Mouse (Mus musculus) small intestine, adult 2 months (tissue): ENCODE results near the gene Elk4. TPM values are rescaled to one million over a fixed set of nuclear protein-coding genes. Genes with fewer than 3 reads are reported as not detected.

Experiments used
- H3K27ac ChIP-seq: fragments of 200-500 bp; 2 replicates; pipeline ENCODE4 v1.5.1; 2012; ENCODE audit warnings: low read depth, low read length, control low read depth, inconsistent platforms; ENCODE audit not compliant: insufficient read depth
- H3K27me3 ChIP-seq: fragments of 200-500 bp; 2 replicates; pipeline ENCODE4 v1.6.1; 2012; ENCODE audit warnings: mild to moderate bottlenecking, moderate library complexity, low read length, inconsistent platforms; ENCODE audit not compliant: control insufficient read depth, insufficient read depth
- H3K36me3 ChIP-seq: fragments of 200-500 bp; 2 replicates; pipeline ENCODE4 v1.6.1; 2012; ENCODE audit warnings: mild to moderate bottlenecking, low read length, control low read depth, inconsistent platforms; ENCODE audit not compliant: control insufficient read depth, insufficient read depth
- H3K4me1 ChIP-seq: fragments of 200-500 bp; 2 replicates; pipeline ENCODE4 v1.6.1; 2012; ENCODE audit warnings: low read length, inconsistent platforms, mixed read lengths; ENCODE audit not compliant: control insufficient read depth, insufficient read depth, insufficient read length
- H3K4me3 ChIP-seq: fragments of 200-500 bp; 2 replicates; pipeline ENCODE4 v1.5.1; 2012; ENCODE audit warnings: low read depth, mild to moderate bottlenecking, control low read depth, inconsistent platforms, low read length, moderate library complexity
- CTCF ChIP-seq: fragments of 200-500 bp; IDR thresholded peaks from 2 replicates; pipeline ENCODE4 v1.5.1; 2012; ENCODE audit warnings: low read depth, mild to moderate bottlenecking, control low read depth, inconsistent platforms, low read length, moderate library complexity, mixed read lengths; ENCODE audit not compliant: insufficient replicate concordance, insufficient read length; ENCODE audit errors: extremely low read depth
- POLR2A ChIP-seq: fragments of 200-500 bp; IDR thresholded peaks from 2 replicates; pipeline ENCODE4 v1.6.1; 2012; ENCODE audit warnings: low read depth, mild to moderate bottlenecking, control low read depth, inconsistent platforms, low read length, moderate library complexity
- WGBS: fragments of 180-500 bp; shearing (Covaris S2); methylation state at CpG from one replicate; pipeline ENCODE4 v1.1.7; 2018; 5-methylcytosine and 5-hydroxymethylcytosine counted together
- polyA plus RNA-seq: library from polyadenylated mRNA; depleted of rRNA; stranded (reverse); fragments of >200 nt; gene quantifications from 2 replicates; pipeline ENCODE4 v1.2.3, GENCODE M21; 2012

Gene Elk4
- polyA plus RNA-seq, 1 experiment = 16.6 TPM

GRCm38 (mm10) chr1:132016691-132017090, 9.3 kb downstream of the Elk4 start:
- TF ChIP-seq POLR2A (no peak), CTCF (no peak)
- Histone ChIP-seq H3K27me3 (no peaks in the 10 kb centered on the region), H3K4me3 (no peak overlapping the region), H3K36me3 (peaks cover 59% of the 10 kb centered on the region), H3K27ac (no peak overlapping the region), H3K4me1 (peaks cover 3% of the 10 kb centered on the region)
- 69% methylated on average over 1 of the region's 1 CpGs for WGBS

- Histone ChIP-seq H3K27me3 (no peaks in the 10 kb centered on the region), H3K4me3 (no peak overlapping the region), H3K4me1 (peaks cover 2% of the 10 kb centered on the region; the same call in 1 of the 2 replicates), H3K36me3 (peaks cover 73% of the 10 kb centered on the region), H3K27ac (no peak overlapping the region)
- 93% methylated on average over 7 of the region's 7 CpGs for WGBS
- TF ChIP-seq POLR2A (no peak), CTCF (no peak)
These were observed 12.5 kb downstream of the Elk4 start for GRCm38 (mm10) chr1:132019876-132020275.

GRCm38 (mm10) chr1:132022107-132022506, 14.7 kb downstream of the Elk4 start:
- peaks cover 2% of the 10 kb centered on the region; the same call in 1 of the 2 replicates for H3K4me1 ChIP-seq
- no peak overlapping the region for H3K4me3 ChIP-seq
- peaks cover 76% of the 10 kb centered on the region for H3K36me3 ChIP-seq
- TF ChIP-seq POLR2A = no peak
- no peak for TF ChIP-seq CTCF
- peak overlapping the region; percentile 63 for H3K27ac ChIP-seq
- H3K27me3 ChIP-seq = no peaks in the 10 kb centered on the region
- 30% methylated on average over 3 of the region's 3 CpGs for WGBS

GRCm38 (mm10) chr1:132026925-132027646, 19.7 kb downstream of the Elk4 start:
- WGBS = 71% methylated on average over 11 of the region's 11 CpGs
- Histone ChIP-seq H3K36me3 (peaks cover 75% of the 10 kb centered on the region), H3K27me3 (no peaks in the 10 kb centered on the region), H3K4me3 (no peak overlapping the region), H3K27ac (no peak overlapping the region), H3K4me1 (peaks cover 2% of the 10 kb centered on the region; the same call in 1 of the 2 replicates)
- no peak for TF ChIP-seq POLR2A
- no peak for TF ChIP-seq CTCF

- Histone ChIP-seq H3K27ac (no peak overlapping the region; the same call in 1 of the 2 replicates), H3K4me1 (no peaks in the 10 kb centered on the region), H3K4me3 (no peak overlapping the region), H3K27me3 (no peaks in the 10 kb centered on the region), H3K36me3 (peaks cover 76% of the 10 kb centered on the region)
- TF ChIP-seq CTCF (no peak), POLR2A (no peak)
- 90% methylated on average over 5 of the region's 5 CpGs for WGBS
These were observed 20.6 kb downstream of the Elk4 start for GRCm38 (mm10) chr1:132027978-132028377.

- TF ChIP-seq CTCF (no peak), POLR2A (no peak)
- no peaks in the 10 kb centered on the region for H3K4me1 ChIP-seq
- H3K27ac ChIP-seq = no peak overlapping the region; the same call in 1 of the 2 replicates
- H3K27me3 ChIP-seq = no peaks in the 10 kb centered on the region
- no peak overlapping the region for H3K4me3 ChIP-seq
- H3K36me3 ChIP-seq = peaks cover 73% of the 10 kb centered on the region
- WGBS = 90% methylated on average over 9 of the region's 9 CpGs
These were observed 21.0 kb downstream of the Elk4 start for GRCm38 (mm10) chr1:132028413-132028812.

- H3K4me1 ChIP-seq = no peaks in the 10 kb centered on the region
- H3K4me3 ChIP-seq = no peak overlapping the region
- WGBS = 70% methylated on average over 2 of the region's 2 CpGs
- TF ChIP-seq CTCF (peak; percentile 28; the same call in 1 of the 2 replicates), POLR2A (no peak)
- H3K27me3 ChIP-seq = no peaks in the 10 kb centered on the region
- H3K36me3 ChIP-seq = peaks cover 62% of the 10 kb centered on the region
- H3K27ac ChIP-seq = no peak overlapping the region
These were observed 23.2 kb downstream of the Elk4 start for GRCm38 (mm10) chr1:132030574-132030973.
